Mouse (Mus musculus) testis, adult 2 months (tissue): ENCODE data around the gene Eef1akmt2. TPM values are rescaled to one million over a fixed set of nuclear protein-coding genes. Genes with fewer than 3 reads are reported as not detected.

Source experiments
- H3K27ac ChIP-seq: fragments of 200-500 bp; 2 replicates; pipeline ENCODE4 v1.5.1; 2012; ENCODE audit warnings: low read depth, low read length; ENCODE audit not compliant: control insufficient read depth, insufficient read depth
- H3K27me3 ChIP-seq: fragments of 200-500 bp; 2 replicates; pipeline ENCODE4 v1.6.1; 2012; ENCODE audit warnings: mild to moderate bottlenecking, low read length, moderate library complexity; ENCODE audit not compliant: control insufficient read depth, insufficient read depth
- H3K36me3 ChIP-seq: fragments of 200-500 bp; 2 replicates; pipeline ENCODE4 v1.6.1; 2012; ENCODE audit warnings: mild to moderate bottlenecking, low read length; ENCODE audit not compliant: control insufficient read depth, insufficient read depth
- H3K4me1 ChIP-seq: fragments of 200-500 bp; 2 replicates; pipeline ENCODE4 v1.6.1; 2012; ENCODE audit warnings: low read length; ENCODE audit not compliant: control insufficient read depth, insufficient read depth
- H3K4me3 ChIP-seq: fragments of 200-500 bp; 2 replicates; pipeline ENCODE4 v1.5.1; 2012; ENCODE audit warnings: low read depth, mild to moderate bottlenecking, low read length, moderate library complexity, mixed read lengths; ENCODE audit not compliant: control insufficient read depth
- CTCF ChIP-seq: fragments of 200-500 bp; IDR thresholded peaks from 2 replicates; pipeline ENCODE4 v1.5.1; 2012; ENCODE audit warnings: low read depth, mild to moderate bottlenecking, inconsistent platforms, low read length, moderate library complexity; ENCODE audit not compliant: control insufficient read depth, insufficient read depth, insufficient replicate concordance
- POLR2A ChIP-seq: fragments of 200-500 bp; IDR thresholded peaks from 2 replicates; pipeline ENCODE4 v1.6.1; 2012; ENCODE audit warnings: low read depth, mild to moderate bottlenecking, inconsistent platforms, low read length, moderate library complexity; ENCODE audit not compliant: control insufficient read depth
- polyA plus RNA-seq: library from polyadenylated mRNA; depleted of rRNA; stranded (reverse); fragments of >200 nt; gene quantifications from 2 replicates; pipeline ENCODE4 v1.2.3, GENCODE M21; 2012

The Eef1akmt2 gene
- polyA plus RNA-seq, 1 experiment = 5.5 TPM

DNA sequence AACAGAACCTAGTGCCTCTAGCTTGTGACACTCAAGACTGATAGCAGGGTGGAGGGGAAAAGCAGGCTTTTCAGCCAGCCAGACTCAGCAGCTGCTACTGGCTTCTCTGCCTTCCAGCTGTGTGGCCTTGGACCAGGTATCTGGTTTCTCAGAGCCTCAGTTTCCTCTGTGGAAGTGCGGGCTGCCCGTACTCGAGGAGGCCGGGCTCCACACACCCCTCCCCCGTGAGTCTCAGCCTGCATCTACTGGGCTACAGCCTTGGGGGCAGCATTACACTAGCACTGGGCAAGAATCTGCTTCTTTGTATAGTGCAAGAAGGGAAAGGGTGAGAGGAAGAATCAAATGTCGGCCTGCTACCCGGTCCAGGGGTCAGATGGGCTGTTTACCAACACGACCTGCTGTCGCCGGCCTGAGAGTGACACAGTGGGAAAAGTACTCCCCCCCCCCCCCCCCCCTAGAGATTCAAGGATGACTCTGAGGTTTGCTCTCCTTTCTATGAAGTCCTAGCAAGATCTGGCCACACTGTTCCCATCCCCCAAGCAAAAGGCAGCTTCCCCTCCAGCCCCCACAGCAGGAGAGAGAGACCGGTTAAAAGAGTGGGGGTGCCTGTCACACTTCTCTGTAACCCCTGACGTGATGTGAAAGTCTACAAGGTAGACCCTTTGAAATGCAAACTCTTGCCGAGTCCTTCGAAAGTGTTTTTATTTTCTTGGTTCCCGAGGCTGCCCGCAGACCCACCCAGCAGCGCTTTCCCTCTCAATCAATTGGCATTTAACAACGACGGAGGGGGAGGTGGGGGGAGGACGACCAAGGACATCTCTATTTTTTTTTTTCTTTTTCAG, 43.4 kb downstream of the Eef1akmt2 start:
- H3K4me3 ChIP-seq = no peak overlapping the region
- H3K27me3 ChIP-seq = no peaks in the 10 kb centered on the region
- TF ChIP-seq CTCF = no peak
- H3K27ac ChIP-seq = peak overlapping the region; percentile 37; the same call in 1 of the 2 replicates
- H3K4me1 ChIP-seq = peaks cover 14% of the 10 kb centered on the region
- no peaks in the 10 kb centered on the region for H3K36me3 ChIP-seq

DNA sequence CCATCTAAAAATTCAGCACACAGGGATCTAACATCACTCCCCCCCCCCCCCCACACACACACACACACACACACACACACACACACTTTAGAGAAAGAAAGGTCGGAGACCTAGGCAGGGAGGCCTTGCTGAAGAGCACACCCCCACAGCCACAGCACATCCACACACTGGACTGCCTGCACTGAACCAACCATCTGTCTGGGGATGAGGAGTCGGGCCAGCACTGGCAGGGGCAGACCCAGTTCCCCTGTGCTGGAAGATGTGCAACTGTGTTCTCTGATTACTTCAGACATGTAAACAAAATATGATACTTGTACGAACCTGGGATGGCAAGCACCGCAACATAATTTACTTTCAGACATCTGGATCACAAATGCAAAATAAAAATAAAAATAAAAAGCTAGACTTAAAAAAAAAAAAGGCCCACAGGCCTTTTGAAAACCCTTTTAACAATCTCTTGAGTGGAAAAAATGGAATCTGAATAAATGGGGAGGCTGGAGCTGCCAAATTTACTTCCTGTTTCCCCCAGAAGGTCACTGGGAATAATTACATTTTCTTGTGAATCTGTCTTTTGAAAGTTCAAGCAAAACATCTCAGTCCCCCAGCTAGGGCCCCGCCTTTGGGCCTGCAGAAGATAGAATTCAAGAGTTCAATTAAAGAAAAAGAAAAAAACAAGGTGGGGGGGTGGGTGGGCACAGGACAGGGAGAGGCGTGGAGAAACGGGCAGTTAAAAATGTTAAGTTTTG, 44.2 kb downstream of the Eef1akmt2 start:
- peaks cover 13% of the 10 kb centered on the region for H3K4me1 ChIP-seq
- no peaks in the 10 kb centered on the region for H3K36me3 ChIP-seq
- TF ChIP-seq CTCF (no peak), POLR2A (no peak)
- H3K27ac ChIP-seq = no peak overlapping the region
- no peaks in the 10 kb centered on the region for H3K27me3 ChIP-seq
- H3K4me3 ChIP-seq = no peak overlapping the region

DNA sequence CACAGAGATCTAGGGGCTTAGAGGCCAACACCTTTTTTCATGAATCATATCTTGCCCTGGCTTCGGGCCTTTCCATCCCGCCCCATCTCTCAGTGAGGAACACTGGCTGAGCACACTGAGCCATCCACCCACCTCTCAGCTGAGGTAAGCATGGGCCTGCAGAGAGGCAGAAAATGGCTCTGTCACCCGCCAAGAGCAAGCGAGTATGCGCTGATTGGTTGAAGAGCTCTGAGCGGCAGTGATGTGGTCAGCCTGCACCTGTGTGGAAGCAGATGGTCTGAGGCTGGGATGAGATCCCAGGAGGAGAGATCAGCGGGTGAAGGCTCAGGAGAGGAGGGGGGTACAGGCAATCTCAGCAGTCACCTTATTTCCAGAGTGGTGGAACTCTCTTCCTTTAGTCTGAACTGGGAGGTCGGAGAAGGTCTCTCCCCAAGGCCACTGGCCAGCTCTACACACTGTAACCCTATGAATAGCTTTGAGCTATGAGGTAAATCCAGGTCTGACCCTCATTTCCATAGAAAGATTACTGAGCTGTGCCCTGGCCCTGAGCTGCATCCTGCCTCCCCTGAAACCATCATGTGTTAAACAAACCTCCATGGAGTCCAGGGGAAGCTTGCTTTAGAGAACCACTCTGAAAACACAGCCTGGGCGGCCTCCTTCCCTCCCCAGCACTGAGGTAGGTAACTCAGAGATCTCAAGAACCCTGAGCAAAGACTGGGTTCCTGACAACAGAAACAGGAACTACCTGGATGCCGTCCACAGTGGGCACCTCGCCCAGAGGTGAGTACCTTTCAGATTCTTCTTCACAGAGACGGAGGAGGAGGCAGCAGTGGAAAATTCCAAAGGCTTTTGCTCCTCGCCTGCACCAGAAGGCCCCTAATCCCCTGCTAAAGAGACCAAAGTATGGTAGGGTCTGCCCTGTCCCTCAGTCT, 45.3 kb downstream of the Eef1akmt2 start:
- H3K27ac ChIP-seq = no peak overlapping the region; the same call in 1 of the 2 replicates
- TF ChIP-seq POLR2A = no peak
- no peak for TF ChIP-seq CTCF
- no peaks in the 10 kb centered on the region for H3K36me3 ChIP-seq
- H3K27me3 ChIP-seq = no peaks in the 10 kb centered on the region
- no peak overlapping the region for H3K4me3 ChIP-seq
- peaks cover 13% of the 10 kb centered on the region for H3K4me1 ChIP-seq

DNA sequence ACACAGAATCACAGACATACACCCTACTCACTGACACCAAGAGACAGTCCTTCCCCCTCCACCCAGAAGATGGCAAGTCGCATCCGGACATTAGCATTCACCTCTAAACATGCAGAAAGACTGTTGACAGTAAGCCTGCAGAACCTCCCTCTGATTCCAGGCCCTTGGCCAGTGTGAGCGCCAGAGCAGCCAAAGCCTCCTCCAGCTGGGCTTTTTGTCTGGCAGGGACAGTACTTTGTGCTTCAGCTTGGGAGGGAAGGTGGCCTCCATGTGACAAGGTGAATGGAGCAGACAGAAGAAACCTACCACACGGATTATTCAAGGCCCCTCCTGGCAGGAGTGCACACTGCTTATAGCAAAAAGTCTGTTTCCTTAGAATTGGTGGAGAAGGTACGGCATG, 46.2 kb downstream of the Eef1akmt2 start:
- Histone ChIP-seq H3K4me3 (no peak overlapping the region), H3K36me3 (no peaks in the 10 kb centered on the region), H3K27ac (no peak overlapping the region), H3K27me3 (no peaks in the 10 kb centered on the region), H3K4me1 (peaks cover 13% of the 10 kb centered on the region)
- no peak for TF ChIP-seq POLR2A
- no peak for TF ChIP-seq CTCF

DNA sequence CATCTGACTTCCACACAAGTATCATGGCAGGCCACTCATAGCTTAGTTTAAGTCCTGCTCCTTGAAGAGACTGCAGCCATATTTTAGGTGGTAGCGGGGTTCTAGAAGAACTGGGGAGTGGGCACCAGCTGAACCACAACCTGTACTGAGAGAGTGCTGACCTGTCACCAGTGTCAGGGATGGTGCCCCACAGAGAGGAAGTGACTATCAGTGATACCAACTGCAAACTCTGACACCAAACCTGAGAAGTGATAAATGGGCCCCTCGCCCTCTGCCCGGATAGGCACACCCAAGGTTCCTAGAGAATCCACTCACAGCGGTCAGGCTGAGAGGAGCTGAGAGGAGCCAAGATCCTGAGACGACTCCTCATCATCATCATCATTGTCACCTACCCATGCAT, 47.5 kb downstream of the Eef1akmt2 start:
- Histone ChIP-seq H3K27ac (no peak overlapping the region), H3K4me1 (peaks cover 13% of the 10 kb centered on the region), H3K27me3 (no peaks in the 10 kb centered on the region), H3K4me3 (no peak overlapping the region), H3K36me3 (no peaks in the 10 kb centered on the region)
- TF ChIP-seq CTCF (no peak), POLR2A (no peak)

DNA sequence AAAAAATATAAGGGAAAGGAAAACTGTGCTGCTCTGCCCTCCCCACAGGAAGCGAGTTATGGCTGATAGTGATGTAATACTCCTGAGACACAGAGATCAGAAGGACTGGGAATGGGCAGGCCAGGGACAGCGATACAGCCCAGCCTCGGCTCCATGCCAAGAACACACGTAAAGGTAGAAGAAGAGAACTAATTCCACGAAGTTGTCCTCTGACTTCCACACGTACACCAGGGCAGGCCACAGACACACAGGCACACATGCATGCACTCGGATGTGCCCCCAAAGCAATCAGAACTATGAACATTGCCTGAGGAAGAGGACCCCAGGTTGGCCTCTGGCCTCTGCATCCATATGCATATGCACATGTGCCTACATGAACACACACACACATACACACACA, 48.0 kb downstream of the Eef1akmt2 start:
- H3K4me3 ChIP-seq = no peak overlapping the region

DNA sequence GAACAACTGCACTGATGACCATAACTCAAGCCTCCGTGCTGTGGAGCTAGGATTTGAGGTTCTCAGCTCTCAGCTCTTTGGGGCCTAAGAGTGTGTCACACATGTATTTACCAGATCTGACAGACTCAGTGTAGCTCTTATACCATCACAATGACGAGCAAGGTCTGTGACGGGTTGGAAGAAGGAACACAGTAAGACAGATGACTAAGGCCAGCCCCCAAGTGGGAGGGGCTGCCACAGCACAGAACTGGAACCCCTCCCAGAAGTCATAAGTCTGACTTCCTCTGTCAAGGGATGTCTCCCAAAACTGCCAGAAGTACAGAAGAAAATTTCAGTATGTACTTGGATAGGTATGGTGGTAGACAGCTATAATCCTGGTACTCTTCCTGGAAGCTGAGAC, 48.5 kb downstream of the Eef1akmt2 start:
- Histone ChIP-seq H3K27me3 (no peaks in the 10 kb centered on the region), H3K4me3 (no peak overlapping the region), H3K4me1 (peaks cover 12% of the 10 kb centered on the region), H3K27ac (no peak overlapping the region), H3K36me3 (no peaks in the 10 kb centered on the region)
- no peak for TF ChIP-seq POLR2A
- TF ChIP-seq CTCF = no peak

More for the DNA sequence above, 48.0 kb downstream of the Eef1akmt2 start:
- H3K27ac ChIP-seq = no peak overlapping the region
- TF ChIP-seq POLR2A = no peak
- no peak for TF ChIP-seq CTCF
- no peaks in the 10 kb centered on the region for H3K36me3 ChIP-seq
- no peaks in the 10 kb centered on the region for H3K27me3 ChIP-seq
- H3K4me1 ChIP-seq = peaks cover 13% of the 10 kb centered on the region
